Mouse (Mus musculus): ENCODE measurements around the gene Agfg1.

Gene Agfg1

DNA sequence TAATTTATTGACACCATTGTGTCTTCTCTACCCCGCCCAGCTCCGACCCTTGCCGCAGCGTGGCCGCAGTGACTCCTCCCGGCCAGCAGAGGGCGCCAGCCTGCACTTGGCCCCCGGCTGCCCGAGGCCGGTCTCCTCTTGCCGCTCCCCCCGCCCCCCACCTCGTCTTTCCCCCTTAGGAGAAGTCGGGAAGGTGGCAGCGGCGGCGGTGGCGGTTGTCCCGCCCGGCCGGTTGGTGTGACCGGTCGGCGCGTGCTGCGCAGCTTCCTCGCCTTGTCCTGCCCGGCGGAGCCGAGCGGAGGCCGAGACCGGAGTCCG lies at the start of gene Agfg1:
Gene Agfg1 (plus strand): TSS at position 188 of the 318 bp plus-strand sequence.
- DNase-seq = peak; percentile 98 to 99

GRCm38 (mm10) chr1:82791105-82791504 lies 48.2 kb upstream of the Agfg1 start:
- peak; percentile 41 to 43 for DNase-seq

- no peak for DNase-seq
Measured at GRCm38 (mm10) chr1:82792238-82792637, 47.0 kb upstream of the Agfg1 start.

DNA sequence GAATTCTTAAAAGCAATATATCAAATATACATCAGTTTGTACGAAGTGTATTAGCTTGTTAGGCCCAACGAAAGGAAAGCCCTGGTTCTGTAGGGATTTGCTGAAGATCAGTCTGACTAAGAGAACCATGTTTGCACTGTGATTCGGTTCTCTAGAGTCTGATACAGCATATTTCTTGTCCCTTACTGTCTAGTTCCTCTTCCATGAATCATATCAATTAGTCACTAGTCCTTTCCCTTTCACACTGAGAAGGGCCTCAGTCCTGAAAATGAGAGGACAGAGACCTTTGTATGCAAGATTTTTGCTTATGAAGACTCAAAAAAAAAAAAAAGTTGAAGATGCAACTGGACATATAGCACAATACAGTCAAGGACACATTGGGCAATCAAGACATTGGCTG lies 46.2 kb upstream of the Agfg1 start:
- no peak for DNase-seq

DNA sequence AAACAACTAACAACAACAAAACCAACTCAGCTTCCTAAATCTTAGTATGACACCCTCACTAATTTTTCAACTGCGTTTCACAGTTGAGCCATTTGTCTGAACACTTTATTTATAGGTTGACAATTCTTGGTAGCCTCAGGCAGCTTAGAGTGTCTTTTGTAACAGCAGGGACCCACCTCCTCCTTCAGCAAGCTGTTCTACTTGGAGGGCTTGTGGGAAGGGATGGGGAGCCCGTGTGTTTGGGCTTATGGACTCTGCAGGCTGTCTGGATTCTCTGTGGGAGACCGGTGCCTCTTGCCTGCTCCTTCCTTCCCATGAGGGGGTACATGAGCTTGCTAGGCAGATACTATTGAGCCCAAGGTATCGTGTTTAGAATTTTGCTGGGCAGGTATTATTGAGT lies 45.3 kb upstream of the Agfg1 start:
- DNase-seq = peak; percentile 39 to 60

- no peak for DNase-seq
Measured at GRCm38 (mm10) chr1:82795211-82795610, 44.1 kb upstream of the Agfg1 start.

- no peak for DNase-seq
Measured at GRCm38 (mm10) chr1:82795702-82796443, 43.4 kb upstream of the Agfg1 start.

GRCm38 (mm10) chr1:82797088-82797487 lies 42.2 kb upstream of the Agfg1 start:
- DNase-seq = no peak

- DNase-seq = no peak
Measured at GRCm38 (mm10) chr1:82798304-82798703, 41.0 kb upstream of the Agfg1 start.

GRCm38 (mm10) chr1:82798922-82799321 lies 40.4 kb upstream of the Agfg1 start:
- DNase-seq = no peak

GRCm38 (mm10) chr1:82801105-82801783 lies 38.0 kb upstream of the Agfg1 start:
- peak; percentile 40 to 49 for DNase-seq

GRCm38 (mm10) chr1:82803608-82804007 lies 35.7 kb upstream of the Agfg1 start:
- no peak for DNase-seq

DNA sequence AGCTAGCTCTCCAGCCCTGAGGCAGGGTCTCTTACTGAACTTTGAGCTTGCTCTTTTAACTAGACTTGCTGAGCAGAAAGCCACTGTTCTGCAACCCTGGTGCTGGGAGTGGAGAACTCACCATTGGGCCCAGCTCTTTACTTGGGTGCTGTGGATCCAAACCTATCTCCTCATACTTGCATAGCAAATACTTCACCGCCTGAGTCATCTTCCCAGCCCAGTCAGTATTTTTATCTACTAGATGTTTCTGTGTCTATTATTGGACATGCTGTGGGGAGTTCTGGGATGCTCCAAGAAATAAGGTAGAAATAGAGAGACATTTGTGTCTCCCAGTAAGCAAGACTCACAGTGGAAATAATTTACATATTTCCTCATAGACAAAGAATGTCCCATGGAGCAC lies 35.2 kb upstream of the Agfg1 start:
- DNase-seq = no peak

GRCm38 (mm10) chr1:82806391-82806790 lies 32.9 kb upstream of the Agfg1 start:
- no peak for DNase-seq

- no peak for DNase-seq
Measured at GRCm38 (mm10) chr1:82807206-82807605, 32.1 kb upstream of the Agfg1 start.

- DNase-seq = no peak
Measured at GRCm38 (mm10) chr1:82808564-82808963, 30.7 kb upstream of the Agfg1 start.

- DNase-seq = no peak
Measured at GRCm38 (mm10) chr1:82811766-82812165, 27.5 kb upstream of the Agfg1 start.

- DNase-seq = no peak
Measured at GRCm38 (mm10) chr1:82815941-82816716, 23.2 kb upstream of the Agfg1 start.

DNA sequence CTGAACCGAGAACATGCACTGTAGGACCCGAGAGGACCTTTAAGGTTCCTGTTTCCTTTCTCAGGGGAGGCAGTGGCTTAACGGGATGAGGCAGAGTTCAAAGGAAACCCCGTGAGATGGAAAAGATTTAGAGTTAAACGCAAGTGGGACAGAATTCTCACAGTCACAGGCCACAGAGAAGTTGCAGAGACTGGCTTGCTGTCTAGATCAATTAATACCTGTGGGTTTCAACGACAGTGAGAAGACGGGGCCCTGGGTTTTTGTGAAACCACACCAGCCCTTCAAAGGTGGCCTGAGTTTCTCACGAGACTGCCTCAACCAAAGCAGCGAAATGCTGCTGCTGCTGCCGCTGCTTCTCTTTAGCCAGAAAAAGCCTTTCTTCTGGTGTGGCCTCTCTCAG lies 19.9 kb upstream of the Agfg1 start:
- DNase-seq = no peak

- DNase-seq = peak; percentile 21 to 34
Measured at GRCm38 (mm10) chr1:82820179-82820578, 19.1 kb upstream of the Agfg1 start.

- no peak for DNase-seq
Measured at GRCm38 (mm10) chr1:82820626-82821186, 18.6 kb upstream of the Agfg1 start.

GRCm38 (mm10) chr1:82821846-82822245 lies 17.4 kb upstream of the Agfg1 start:
- no peak for DNase-seq

DNA sequence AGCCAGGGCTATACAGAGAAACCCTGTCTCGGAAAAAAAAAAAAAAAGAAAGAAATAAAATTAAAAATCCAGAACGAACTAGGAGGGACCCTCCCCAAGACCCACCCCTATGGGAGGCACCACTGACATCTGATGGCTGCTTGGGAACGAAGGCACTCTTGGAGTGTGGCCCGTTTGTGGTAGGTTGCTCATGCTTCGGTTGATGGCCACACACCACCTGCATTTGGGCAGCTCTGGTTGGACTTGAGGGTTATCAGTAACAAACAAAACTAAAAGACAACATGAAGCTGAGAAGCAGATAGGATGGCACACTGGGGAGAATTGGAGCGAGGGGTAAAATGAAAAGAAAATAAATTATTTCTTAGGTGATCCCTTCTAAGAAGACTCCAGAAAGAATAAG lies 15.1 kb upstream of the Agfg1 start:
- no peak for DNase-seq

DNA sequence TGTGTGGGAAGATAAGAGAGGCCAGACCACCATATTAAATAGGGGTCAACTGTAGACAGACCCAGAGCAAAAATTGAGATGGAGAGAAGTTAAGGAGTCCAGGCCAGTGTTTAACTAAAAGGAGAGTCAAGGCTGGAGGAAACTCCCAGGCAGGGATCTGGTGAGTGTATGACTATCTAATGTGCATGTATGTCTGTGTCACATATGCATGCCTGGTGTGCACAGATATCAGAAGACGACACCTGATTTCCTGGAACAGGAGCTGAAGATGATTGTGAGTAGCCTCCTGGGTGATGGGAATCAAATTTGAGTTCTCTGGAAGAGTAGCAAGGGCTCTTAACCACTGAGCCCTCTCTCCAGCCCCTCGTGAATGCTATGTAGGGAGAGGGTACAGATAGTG lies 14.0 kb upstream of the Agfg1 start:
- DNase-seq = no peak
